Mouse (Mus musculus) brain, adult 2 months (tissue): ENCODE measurements around the gene Map2k4.

ENCODE experiments used
- DNase-seq: peaks from one replicate; pipeline ENCODE4 v3.0.0; 2011; ENCODE audit warnings: low read depth, low spot score

Map2k4 gene

DNA sequence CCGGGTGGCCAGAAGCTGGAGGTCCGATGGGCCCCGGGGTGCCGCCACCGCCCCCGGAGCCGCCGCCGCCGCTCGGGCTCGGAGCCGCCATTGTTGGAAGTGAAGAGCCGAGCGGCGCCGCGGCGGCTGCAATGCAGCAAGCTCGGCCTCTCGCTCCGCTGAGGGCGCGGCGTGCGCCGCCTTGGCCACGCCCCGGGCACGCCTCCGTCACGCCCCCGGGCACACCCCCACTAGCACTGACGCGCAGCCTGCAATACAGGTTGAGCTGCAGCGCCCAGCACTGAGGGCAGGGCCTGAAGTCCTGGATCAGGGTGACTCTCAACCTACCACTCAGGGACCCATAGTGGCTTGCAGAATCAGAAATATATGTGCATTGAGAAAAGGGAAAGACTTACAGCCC, at the start of gene Map2k4:
Gene Map2k4 (minus strand): TSS at position 144 of the 400 bp plus-strand sequence.
- DNase-seq, result peak; percentile 98

DNA sequence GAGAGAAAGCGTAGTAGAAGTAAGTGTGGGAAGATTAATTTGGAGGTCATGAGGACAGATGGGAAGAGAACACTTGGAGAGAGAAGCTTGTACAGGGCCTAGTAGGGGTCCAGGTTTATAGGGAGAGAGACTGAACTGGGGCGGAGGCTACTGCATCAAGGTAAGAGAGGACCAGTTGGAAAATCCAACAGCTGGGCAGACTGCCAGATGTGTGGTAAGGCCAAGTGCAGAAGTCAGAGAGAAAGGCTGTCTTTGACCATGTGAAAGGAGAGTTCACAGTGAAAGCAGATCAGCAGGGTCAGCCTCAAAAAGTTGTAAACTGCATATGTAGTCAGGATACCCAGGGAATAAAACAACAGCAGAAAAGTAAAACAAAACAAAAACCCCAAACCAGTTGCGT, 36.5 kb upstream of the Map2k4 start:
- no peak for DNase-seq

DNA sequence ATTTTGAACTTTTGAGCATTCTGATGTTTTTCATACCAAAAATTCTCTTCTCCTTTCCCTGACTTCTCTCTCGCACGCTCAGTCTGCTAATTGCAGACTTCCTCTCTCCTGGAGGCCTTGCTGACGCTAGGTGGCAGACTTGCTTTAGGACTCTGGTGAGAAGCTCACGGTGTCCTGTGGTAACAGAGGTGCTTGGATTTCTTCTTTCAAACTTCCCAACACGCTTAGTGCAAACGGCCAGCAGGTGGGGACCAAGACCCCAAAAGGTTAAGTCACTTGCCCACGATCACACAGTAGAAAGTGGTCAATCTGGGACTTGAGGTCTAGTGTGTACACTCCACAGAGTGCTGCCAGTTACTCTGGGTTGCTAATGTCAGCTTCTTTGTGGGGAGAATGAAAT, 32.8 kb upstream of the Map2k4 start:
- DNase-seq, result peak; percentile 85

DNA sequence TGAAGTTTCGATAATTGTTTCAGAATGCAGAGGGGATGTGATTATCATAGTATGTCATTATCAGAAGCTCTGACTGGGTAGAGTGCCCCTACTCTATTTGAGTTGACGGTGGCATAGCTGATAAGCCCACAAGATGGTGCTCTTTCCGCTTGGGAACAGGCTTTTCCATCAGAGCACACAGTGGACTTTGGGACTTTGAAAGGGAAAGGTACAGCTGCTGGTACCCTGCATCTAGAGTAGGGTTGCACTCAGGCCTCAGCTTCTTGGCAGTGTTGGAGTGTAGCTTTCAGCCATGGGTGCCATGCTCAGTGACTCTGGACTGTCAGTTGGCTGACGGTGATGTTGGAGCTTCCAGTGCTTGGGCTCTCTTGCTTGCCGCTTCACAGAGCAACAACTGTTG, 32.2 kb upstream of the Map2k4 start:
- peak; percentile 53 for DNase-seq

DNA sequence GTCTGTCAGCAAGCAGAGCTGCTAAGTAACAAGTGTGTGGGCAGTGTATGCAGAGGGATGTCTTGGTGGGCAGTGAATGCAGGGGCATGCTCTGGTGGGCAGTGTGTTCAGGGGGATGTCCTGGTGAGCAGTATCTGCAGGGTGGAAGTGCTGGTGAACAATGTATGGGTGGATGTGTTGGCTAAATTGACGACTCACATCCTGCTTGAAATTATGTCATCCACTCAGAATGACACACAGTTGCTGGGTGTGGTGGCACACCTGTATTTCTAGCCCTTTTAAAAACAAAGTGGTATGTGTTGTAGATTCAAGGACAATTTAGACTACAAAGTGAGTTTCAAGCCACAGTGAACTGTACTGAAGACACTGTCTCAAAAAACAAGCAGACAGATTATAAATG, 30.1 kb upstream of the Map2k4 start:
- DNase-seq, result no peak

DNA sequence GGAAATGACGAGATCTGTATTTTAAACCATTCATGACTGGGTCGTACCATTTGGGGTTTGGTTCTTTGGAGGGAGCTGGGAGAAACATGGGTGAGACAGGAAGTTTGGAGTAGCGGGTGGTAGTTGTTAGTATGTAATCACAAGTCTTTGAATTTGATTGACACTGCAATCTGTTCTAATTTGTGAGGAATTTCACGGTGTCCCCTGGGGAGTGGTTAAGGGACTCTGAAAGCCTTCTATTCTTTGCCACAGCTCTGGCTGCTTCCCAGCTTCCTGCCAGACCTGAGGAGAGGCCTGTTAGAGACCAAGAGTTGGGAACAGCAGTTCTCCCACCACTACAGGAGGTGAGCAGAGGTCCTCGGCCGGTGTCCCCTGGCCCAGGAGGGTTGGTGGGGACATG, 28.1 kb upstream of the Map2k4 start:
- no peak for DNase-seq

DNA sequence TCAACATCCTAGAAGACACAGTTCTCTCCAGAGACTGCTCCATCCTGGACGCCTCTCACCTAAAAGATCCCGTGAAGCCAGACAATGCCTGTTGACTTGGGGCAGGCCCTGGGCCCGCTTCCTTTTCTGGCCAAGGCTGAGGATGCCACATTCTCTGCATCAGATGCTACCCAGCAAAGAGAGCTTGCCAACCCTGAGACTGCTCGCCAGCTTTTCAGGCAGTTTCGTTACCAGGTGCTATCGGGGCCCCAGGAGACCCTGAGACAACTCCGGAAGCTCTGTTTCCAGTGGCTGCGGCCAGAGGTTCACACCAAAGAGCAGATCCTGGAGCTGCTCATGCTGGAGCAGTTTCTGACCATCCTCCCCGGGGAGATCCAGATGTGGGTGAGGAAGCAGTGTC, 26.3 kb upstream of the Map2k4 start:
- no peak for DNase-seq

DNA sequence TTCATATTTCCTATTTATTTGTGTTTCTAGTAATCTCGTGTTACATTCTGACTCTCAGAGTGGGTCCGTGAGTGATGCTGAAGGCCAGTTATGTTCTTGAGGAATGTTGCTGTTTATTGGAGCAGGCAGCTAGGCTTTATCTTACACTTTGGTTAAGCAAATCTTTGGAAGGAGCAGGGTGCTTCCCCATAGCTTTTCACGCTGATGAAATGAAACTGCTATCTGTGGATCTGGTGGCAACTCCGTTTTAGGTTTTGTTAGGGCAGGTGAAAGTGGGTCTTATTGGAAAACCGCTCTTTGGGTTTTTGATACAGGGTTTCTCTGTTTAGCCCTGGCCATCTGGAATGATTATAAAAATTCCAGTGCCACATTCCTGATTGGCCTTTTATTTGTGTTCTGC, 24.0 kb upstream of the Map2k4 start:
- no peak for DNase-seq

DNA sequence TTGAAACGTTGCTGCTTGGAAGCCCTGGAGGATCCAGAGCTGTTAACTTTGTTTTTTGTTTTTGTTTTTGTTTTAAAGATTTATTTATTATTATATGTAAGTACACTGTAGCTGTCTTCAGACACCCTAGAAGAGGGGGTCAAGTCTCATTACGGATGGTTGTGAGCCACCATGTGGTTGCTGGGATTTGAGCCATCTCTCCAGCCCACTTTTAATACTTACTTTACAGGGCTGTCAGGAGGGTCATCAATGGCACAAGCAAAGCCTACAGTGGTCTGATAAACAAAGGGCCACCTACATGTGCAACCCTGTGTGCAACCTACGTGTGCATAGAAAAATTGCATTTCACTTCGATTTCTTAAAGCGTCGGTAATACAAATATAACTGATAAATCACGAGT, 19.5 kb upstream of the Map2k4 start:
- no peak for DNase-seq

DNA sequence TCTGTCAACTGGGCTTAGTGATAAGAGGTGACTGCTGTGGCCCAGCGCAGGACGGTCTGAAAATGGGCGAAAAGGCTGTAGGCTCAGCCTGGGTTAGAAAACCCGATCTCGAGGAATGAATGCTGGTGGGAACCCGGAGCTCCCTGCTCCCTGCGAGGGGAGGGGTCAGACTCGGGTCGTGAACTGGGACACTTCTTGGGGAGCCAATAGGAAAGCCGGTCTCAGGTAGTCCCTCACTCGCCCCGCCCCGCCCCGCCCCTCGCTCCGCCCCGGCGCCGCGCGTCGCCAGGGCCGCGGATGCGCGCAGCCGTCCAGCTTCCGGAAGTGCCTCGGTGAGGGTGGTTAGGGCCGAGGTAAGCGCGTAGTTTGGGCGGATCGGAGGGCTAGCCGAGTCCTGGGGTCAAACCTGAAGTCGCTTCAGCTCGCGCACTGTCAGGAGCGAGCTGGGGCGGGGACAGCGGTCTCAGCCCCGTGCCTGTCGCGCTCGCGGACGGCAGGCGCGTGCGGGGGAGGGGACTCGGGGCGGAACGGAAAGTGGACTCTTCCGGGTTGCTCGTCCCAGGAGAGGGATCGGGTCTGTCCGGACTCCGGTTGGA, 18.9 kb upstream of the Map2k4 start, which contains the start of gene Zkscan6:
Gene Zkscan6 (plus strand): TSS at position 267 of the 596 bp plus-strand sequence.
- DNase-seq, result peak; percentile 96

DNA sequence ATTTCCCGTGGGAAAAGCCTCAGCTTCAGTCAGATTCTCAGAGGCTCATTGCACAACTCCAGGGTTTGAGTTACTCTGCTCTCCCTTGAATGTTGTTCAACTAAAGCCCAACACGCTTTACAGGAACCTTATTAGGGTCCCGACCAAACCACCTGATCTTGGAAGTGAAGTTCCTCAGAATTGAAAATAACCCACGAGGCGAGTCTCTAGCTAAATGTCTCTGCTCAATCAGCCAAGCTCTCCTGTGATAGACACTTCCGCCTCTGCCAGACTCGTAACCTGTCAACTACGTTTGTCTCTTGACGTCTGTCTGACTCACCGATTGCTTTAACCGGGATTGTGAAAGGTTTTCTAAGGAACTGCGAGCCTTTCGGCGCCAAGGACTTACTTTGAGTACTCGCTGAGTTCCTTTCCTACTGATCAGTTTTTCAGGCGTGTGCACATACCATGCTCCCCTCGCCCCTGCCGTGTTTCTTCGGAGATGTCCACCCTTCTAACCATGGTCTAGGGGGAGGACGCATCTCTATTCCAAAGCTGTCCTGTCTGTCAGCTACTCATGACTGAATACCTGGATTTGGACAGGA, 18.3 kb upstream of the Map2k4 start:
- DNase-seq, result peak; percentile 65

DNA sequence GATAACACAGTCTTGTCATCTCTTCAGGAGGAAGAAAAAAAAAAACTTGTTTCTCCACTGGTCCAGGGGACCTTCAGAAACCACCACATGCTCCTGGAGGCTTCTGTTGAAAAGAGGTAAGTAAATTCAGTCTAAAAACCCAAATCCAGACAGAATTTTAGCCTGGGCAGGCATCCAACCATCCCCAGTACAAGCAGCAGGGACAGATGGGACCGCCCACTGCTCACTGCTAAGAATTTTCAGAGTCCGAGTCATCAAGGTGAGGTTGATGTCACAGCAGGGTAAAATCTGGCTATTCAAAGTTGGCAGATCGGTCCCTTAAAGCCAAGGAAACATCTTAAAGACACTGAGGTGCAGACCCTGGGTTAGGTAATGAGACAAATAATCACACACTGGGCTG, 13.8 kb upstream of the Map2k4 start:
- DNase-seq, result peak; percentile 96

DNA sequence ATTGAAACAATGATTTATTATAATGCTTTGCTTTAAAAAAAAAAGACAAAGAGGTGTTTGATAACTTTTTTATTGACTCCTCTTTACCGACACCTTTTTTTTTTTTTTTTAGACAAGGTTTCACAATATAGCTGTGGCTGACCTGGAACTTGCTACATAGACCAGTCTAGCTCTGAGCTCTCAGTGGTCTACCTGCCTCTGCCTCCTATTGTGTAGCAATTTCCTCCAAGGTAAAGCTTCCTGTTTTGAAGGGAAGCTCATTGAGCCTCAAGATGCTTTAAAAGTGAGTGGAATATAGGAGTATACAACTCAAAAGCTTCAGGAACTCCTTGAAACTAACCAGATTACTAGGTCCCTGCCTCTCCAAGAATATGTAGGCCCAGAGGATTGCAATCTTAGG, 7.8 kb upstream of the Map2k4 start:
- no peak for DNase-seq

DNA sequence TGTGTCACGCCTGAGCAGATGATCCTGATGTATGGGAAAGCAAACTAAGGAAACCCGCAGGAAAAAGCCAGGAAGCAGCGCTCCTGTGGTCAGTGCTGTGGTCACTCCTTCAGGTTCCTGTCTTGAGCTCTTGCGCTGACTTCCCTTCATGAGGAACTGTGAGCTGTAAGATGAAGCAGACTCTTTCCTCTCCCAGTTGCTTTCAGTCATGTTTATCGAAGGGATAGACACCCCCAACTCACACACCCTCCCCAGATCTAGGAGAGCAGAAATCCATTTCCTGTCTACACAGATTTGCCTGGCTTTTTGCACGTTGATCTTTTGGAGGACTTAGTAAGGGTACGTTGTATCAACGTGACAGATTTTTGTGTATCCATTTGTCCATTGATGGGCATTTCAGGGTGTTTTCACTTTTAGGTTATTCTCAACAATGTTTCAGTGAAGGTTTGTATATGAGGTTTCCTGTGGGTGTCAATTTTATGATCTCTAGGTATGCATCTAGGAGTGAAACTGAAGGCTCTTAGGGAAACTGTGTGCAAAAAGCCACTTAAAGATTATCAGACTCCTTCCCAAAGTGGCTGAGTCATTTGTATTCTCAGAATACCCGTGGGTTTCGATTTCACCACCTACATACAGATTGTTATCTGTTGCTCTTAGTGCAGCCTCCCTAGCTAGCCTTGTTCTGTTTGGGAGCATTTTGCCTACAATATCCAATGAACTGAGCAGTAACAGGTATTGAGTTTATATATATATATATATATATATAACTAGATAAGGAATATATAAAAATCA, 6.5 kb upstream of the Map2k4 start:
- peak; percentile 39 for DNase-seq

DNA sequence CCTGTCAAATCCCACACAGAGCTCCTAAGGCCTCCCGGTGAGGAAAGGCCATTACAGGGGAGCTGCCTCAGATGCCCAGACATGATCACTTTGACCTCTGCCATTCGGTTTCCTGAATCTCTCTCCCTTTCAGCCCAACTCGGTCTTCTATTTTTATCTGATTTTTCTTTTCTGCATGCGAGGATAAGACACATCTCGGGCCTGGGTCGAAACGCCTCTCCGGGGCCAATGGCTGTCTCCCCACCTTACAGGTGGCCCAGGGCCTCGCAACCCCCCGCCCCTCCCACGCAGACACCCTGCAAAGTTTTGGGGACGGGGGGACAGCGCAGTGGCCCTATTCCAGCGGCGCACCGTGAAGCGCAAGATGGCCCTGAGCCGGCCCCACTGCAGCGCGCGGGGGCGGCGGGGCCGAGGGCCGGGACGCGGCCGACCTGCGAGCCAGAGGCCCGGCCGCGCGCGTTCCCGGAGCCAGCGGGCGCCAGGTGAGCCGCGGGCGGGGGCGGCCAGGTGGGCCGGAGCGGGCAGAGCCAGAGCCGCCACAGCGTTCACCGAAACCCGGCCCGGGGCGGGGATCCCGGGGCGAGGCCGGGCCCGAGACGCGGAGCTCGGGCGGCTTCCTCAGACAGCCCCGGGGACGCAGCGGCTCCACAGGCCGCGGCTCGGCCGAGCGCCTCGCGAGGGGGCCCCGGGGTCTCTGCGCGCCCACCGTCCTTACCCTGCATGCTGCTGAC, 511 bp downstream of the Map2k4 start:
- peak; percentile 44 for DNase-seq

DNA sequence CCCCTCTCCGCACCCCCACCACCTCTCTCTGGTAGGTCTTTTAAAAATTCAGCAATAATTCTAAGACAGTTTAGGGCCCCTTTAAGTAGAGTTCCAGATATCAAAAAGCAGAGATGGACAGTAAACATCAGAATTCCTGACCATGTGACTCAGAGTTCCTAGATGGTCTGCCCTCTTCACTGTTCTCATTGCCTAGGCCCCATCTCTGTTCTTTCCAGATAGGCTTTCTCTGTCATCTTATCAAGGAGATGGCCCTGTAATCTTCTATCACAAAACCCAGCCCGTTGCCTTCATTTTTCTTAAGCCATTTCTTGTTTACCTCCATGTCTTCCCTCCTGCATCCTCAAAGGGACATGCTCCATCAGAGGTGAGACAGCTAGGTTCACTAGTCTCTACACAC, 1.9 kb downstream of the Map2k4 start:
- no peak for DNase-seq

DNA sequence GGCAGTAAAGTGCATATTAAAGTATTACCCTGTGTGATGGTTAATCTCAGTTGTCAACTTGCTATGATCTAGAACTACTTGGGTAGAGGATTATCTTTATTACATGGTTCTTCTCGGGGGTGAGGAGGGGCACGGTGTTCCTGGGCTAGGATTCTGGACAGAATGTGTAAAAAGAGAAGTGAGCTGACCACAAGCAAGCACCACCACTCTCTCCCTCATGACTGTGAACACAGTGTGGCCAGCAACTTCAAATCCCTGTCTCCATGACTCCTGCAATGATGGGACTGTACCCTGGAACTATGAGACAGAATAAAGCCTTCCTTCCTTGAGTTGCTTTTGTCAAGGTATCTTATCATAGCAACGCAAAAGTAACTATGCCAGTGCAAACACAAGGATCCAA, 6.5 kb downstream of the Map2k4 start:
- no peak for DNase-seq

DNA sequence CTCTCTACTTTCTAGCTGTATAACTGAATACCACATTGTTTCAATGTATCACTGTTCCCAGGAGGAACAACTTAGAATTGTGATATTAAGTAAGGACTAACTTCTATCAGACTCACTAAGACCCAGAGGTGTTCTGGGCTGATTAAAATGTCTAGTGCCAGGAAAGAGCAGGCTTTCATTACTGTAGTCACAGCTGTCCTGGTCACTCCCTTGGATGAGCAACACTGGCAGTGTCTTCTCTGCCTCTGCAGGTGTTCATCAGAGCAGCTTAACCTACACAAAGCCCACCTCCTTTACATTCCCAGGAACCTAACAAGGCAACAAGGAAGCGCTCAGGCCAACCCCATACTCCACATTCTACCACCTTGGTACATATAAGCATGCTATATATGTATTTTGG, 8.5 kb downstream of the Map2k4 start:
- no peak for DNase-seq

DNA sequence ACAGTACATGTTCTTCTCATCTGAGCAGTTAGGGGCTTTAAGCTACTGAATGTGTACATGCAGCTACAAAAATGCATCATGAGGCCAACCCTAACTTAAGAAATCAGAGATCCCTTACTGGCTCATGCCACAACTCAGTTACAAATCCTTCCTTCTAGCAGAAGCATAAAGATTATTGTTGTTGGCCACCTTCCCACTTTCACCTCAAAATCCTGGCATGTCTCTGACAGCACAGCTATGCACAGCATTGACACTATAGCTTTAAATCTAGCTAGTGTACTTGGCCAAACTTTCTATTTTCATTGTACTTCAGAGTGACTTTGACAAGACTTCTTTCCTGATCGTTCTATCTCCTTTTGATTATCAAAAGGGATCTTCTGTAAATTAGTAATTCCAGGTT, 9.0 kb downstream of the Map2k4 start:
- DNase-seq, result peak; percentile 43

DNA sequence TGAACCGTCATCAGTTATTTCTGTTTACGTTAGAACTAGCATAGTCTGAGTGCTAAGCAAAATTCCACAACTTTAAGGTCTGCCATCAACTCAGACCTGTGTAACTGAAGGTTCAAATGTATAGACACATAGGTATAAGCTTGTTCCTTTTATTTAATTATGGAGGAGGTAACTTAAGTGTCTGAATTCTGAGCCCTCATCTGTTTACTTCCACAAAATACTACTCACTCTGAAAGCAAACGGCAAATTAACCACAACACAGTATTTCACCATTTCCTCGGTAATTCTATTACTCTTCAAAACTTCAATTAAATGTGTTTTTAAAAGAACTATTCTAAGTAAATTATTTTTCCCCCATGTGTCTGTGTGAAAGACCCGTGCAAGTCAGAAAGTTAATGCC, 10.3 kb downstream of the Map2k4 start:
- no peak for DNase-seq

DNA sequence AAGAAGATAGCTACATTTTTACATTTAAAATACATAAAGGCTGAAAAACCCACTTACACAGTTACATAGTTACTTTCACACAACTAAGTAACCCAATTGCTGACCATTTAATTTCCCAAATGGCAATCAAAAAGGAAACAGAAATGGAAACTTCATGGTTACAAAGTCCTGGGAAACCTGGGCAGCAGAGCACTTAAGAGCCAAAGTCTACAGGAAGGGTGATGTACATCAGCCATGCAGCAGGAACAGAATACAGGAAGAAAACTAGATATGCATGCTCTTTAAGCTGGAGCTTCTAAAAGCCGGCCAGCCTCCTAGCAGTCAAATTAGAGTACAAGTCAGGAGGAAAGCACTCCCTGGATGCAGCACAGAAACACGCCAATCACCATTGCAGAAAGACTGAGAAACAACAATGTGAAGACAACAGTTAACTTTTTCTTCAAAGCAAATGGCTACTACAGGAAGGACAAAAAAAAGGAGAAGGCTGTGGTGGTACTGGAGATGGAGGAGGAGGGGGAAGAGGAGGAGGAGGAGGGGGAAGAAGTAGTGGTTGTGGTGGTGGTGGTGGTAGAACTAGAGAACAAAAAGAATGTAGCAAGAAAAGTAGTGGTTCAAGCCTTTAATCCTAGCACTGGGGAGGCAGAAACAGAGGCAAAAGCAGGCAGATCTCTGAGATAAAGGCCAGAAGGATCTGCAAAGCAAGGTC, 11.0 kb downstream of the Map2k4 start:
- no peak for DNase-seq
